Mouse (Mus musculus): ENCODE data around the gene Ss18l1. TPM values are rescaled to one million over a fixed set of nuclear protein-coding genes. Genes with fewer than 3 reads are reported as not detected.
A peak's percentile ranks its signal among the peaks of the same experiment; 100 is the strongest.

Gene Ss18l1
- polyA plus RNA-seq, 1 experiment from 2014 or later = 0.77 TPM

- Histone ChIP-seq H3K4me1 (replicated peaks) (peaks cover 17% of the 10 kb centered on the region), H3K9me3 (replicated peaks) (no peaks in the 10 kb centered on the region), H3K27me3 (no peaks in the 10 kb centered on the region), H3K27ac (0 out of 2 replicates have a peak overlapping the region, but pooled peaks have one; percentile 63), H3K36me3 (peaks cover 16% of the 10 kb centered on the region; the same call in 1 of the 2 replicates), H3K9ac (peak overlapping the region; percentile 82), H3K4me3 (replicated peaks) (peak overlapping the region; percentile 79), H3K4me2 (peak overlapping the region; percentile 89)
- ATAC-seq (ENCODE audit: low read depth) (peak; percentile 57), DNase-seq (no peak)
- WGBS (ENCODE audit: insufficient replicate concordance) = 26% methylated on average over 20 of the region's 20 CpGs
These were observed 27.6 kb downstream of the Ss18l1 start for GRCm38 (mm10) chr2:180069770-180070480.

DNA sequence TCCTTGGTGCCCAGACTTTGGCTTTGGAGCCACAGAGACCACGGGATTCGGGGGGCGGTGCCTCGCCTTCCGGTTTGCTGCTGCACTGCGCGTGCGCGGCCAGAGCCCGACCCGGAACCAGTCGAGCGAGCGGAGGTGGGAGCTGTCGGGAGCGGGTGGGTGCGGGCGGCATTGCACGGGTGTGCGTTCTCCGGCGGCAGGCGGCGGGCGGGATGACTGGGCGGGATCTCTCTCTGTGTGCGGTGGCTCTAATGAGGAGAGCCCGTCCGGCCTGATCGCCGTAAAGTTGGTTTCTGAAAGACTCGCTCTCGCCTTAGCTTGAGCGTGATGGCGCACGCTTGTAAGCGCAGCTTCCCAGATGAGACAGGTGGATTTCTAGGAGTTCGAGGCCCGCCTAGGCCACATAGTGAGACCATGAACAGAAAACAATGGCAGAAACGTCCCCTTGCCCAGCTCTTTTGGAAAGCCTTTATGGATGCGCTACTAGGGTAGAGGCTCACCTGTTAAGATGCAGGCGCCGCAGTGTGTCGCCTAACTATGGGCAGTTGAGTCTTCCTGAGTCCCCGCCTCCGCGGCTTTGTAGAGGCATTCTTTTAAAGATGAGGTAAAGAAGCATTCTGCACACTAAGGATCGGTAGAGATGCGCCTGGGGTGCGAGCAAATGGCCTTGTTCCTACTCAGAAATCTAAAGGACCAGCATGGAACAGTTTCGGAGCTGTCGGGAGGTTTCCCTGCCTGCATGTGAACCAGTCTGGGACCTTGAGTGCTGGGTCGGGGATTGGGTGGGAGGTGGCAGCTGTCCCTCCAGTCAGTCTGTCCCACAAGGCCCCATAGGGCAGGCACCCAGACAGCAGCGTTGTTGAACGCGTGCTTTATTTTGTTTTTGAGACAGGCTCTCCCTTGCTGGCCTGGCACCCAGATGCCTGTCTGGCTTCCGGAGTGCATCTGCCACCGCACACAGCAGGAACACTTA, 28.5 kb downstream of the Ss18l1 start, which contains the start of gene Mtg2:
TSS of gene Mtg2 (plus strand) at position 108 of the 973 bp plus-strand sequence.
- peaks cover 16% of the 10 kb centered on the region; the same call in 1 of the 2 replicates for H3K36me3 ChIP-seq
- H3K4me3 ChIP-seq (replicated peaks) = peak within 1 kb of the TSS; percentile 79
- no peaks in the 10 kb centered on the region for H3K27me3 ChIP-seq
- no peaks in the 10 kb centered on the region for H3K9me3 ChIP-seq (replicated peaks)
- peaks cover 17% of the 10 kb centered on the region for H3K4me1 ChIP-seq (replicated peaks)
- DNase-seq = peak; percentile 91
- H3K9ac ChIP-seq = peak within 1 kb of the TSS; percentile 82
- 5% methylated on average over 58 of the region's 58 CpGs for WGBS (ENCODE audit: insufficient replicate concordance)
- peak within 1 kb of the TSS; percentile 63; the same call in 1 of the 2 replicates for H3K27ac ChIP-seq
- peak; percentile 96 for ATAC-seq (ENCODE audit: low read depth)
- H3K4me2 ChIP-seq = peak within 1 kb of the TSS; percentile 89

DNA sequence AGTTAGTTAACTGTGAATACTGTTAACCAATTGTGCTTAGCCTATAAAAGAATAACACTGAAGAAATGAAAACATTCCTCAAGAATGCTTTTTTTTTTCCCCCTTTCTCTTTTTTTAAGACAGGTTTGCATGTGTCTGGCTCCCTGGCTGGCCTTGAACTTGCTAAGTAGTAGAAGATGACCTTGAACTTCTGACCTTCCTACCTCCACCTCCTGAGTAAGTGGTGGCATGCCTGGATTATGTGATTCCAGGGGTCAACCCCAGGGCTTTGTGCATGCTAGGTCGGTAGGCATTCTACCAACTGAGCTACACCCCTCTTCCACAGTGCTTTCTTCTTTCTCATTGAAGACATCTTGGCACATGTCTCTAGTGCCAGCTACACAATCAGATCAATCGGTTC, 29.4 kb downstream of the Ss18l1 start:
- Histone ChIP-seq H3K4me3 (replicated peaks) (peak overlapping the region; percentile 79; the same call in 1 of the 2 replicates), H3K9ac (peak overlapping the region; percentile 82; the same call in 1 of the 2 replicates), H3K4me1 (replicated peaks) (peaks cover 17% of the 10 kb centered on the region), H3K27me3 (no peaks in the 10 kb centered on the region), H3K27ac (no peak overlapping the region), H3K4me2 (no peak overlapping the region), H3K9me3 (replicated peaks) (no peaks in the 10 kb centered on the region), H3K36me3 (peaks cover 16% of the 10 kb centered on the region; the same call in 1 of the 2 replicates)
- WGBS (ENCODE audit: insufficient replicate concordance) = 88% methylated on average over 2 of the region's 2 CpGs
- no peak for ATAC-seq (ENCODE audit: low read depth)
- DNase-seq = no peak

DNA sequence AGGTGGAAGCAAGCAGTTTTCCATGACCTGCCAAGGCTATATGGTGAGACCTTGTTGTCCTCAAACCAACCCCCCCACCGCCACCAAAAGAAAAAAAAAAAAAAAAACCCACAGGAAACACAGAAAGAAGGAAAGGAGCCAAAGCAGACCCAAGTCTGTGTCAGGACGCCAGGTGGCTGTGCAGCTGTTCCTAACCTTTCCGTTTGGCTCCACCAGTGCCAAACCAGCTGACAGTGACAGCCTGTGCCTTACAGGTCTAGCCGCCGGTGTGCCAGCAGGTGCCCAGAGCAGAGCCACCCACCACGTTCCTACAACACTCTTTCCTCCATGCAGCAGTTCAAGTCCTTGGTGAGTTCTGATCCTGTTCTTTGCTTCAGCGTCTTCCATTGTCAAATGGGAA, 30.6 kb downstream of the Ss18l1 start:
- no peak overlapping the region for H3K9ac ChIP-seq
- no peak for DNase-seq
- peaks cover 17% of the 10 kb centered on the region for H3K4me1 ChIP-seq (replicated peaks)
- H3K27ac ChIP-seq = no peak overlapping the region
- H3K27me3 ChIP-seq = no peaks in the 10 kb centered on the region
- WGBS (ENCODE audit: insufficient replicate concordance) = 84% methylated on average over 7 of the region's 7 CpGs
- H3K4me2 ChIP-seq = no peak overlapping the region
- peaks cover 20% of the 10 kb centered on the region for H3K36me3 ChIP-seq
- no peak for ATAC-seq (ENCODE audit: low read depth)
- no peak overlapping the region for H3K4me3 ChIP-seq (replicated peaks)
- no peaks in the 10 kb centered on the region for H3K9me3 ChIP-seq (replicated peaks)

- Histone ChIP-seq H3K4me2 (no peak overlapping the region), H3K9ac (no peak overlapping the region), H3K27ac (no peak overlapping the region), H3K4me3 (replicated peaks) (no peak overlapping the region), H3K36me3 (peaks cover 24% of the 10 kb centered on the region), H3K4me1 (replicated peaks) (no peaks in the 10 kb centered on the region), H3K27me3 (no peaks in the 10 kb centered on the region), H3K9me3 (replicated peaks) (no peaks in the 10 kb centered on the region)
- ATAC-seq (ENCODE audit: low read depth) = no peak
- 73% methylated on average over 3 of the region's 3 CpGs for WGBS (ENCODE audit: insufficient replicate concordance)
- DNase-seq = no peak
These were observed 35.3 kb downstream of the Ss18l1 start for GRCm38 (mm10) chr2:180077622-180078021.

DNA sequence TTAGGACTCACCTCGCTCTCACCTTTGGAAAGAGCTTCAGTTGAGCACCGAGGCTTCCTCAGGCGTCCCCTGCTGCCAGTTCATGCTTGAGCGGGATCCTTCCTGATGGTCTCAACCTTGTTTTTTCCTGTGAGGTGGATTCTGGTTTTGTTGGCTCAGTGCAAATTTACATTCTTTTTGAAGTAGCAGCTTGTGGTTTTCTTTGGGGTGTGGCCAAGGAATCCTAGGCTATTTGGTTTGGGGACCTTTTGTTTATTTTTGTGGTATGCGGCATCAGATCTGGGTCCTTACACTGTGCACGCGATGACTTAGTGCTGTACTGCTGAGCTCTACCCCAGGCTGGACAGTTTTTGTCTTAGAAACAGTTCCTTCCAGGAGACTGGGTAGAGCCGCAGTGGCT, 38.4 kb downstream of the Ss18l1 start:
- H3K4me1 ChIP-seq (replicated peaks) = no peaks in the 10 kb centered on the region
- 80% methylated on average over 8 of the region's 8 CpGs for WGBS (ENCODE audit: insufficient replicate concordance)
- peaks cover 32% of the 10 kb centered on the region for H3K36me3 ChIP-seq
- no peaks in the 10 kb centered on the region for H3K9me3 ChIP-seq (replicated peaks)
- DNase-seq (no peak), ATAC-seq (ENCODE audit: low read depth) (no peak)
- H3K9ac ChIP-seq = no peak overlapping the region
- no peak overlapping the region for H3K27ac ChIP-seq
- no peaks in the 10 kb centered on the region for H3K27me3 ChIP-seq
- no peak overlapping the region for H3K4me2 ChIP-seq
- H3K4me3 ChIP-seq (replicated peaks) = no peak overlapping the region

- ATAC-seq (ENCODE audit: low read depth) = no peak
- Histone ChIP-seq H3K9me3 (replicated peaks) (no peaks in the 10 kb centered on the region), H3K9ac (no peak overlapping the region), H3K4me3 (replicated peaks) (no peak overlapping the region), H3K27ac (no peak overlapping the region), H3K4me1 (replicated peaks) (no peaks in the 10 kb centered on the region), H3K27me3 (no peaks in the 10 kb centered on the region), H3K4me2 (no peak overlapping the region), H3K36me3 (peaks cover 28% of the 10 kb centered on the region; the same call in 1 of the 2 replicates)
- DNase-seq = no peak
- WGBS (ENCODE audit: insufficient replicate concordance) = 73% methylated on average over 10 of the region's 10 CpGs
These were observed 40.8 kb downstream of the Ss18l1 start for GRCm38 (mm10) chr2:180083063-180083462.

- Histone ChIP-seq H3K36me3 (peaks cover 20% of the 10 kb centered on the region; the same call in 1 of the 2 replicates), H3K9ac (no peak overlapping the region), H3K9me3 (replicated peaks) (no peaks in the 10 kb centered on the region), H3K4me3 (replicated peaks) (no peak overlapping the region), H3K4me2 (no peak overlapping the region), H3K27ac (no peak overlapping the region), H3K27me3 (0 out of 2 replicates have a peak, but pooled peaks cover 5% of the 10 kb centered on the region), H3K4me1 (replicated peaks) (no peaks in the 10 kb centered on the region)
- DNase-seq (no peak), ATAC-seq (ENCODE audit: low read depth) (no peak)
- WGBS (ENCODE audit: insufficient replicate concordance) = 62% methylated on average over 3 of the region's 3 CpGs
These were observed 42.3 kb downstream of the Ss18l1 start for GRCm38 (mm10) chr2:180084565-180084964.

- no peak for DNase-seq
These were observed 43.8 kb downstream of the Ss18l1 start for GRCm38 (mm10) chr2:180085926-180086636.

DNA sequence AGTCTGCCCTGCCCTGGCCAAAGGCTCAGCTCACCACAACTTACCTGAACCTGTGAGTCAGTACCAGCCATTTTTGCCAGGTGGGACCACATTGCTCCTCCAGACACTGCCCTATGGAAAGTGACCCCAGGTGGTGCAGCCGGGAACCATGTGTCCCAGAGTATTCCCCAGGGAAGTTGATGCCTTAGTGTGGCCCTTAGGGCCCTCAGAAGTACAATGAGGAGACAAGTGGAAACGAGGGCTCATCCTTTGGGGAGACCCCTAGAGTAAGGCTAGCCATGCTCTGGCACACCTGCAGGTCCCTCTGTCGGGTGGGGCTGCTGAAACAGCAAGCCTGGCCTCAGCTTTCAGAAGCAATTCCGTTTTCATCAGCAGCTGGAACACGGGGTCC, 44.3 kb downstream of the Ss18l1 start:
- H3K9ac ChIP-seq = no peak overlapping the region
- WGBS (ENCODE audit: insufficient replicate concordance) = 77% methylated on average over 5 of the region's 5 CpGs

More at GRCm38 (mm10) chr2:180085926-180086636, 43.8 kb downstream of the Ss18l1 start:
- no peak for ATAC-seq (ENCODE audit: low read depth)
- H3K27me3 ChIP-seq = peaks cover 15% of the 10 kb centered on the region; the same call in 1 of the 2 replicates
- WGBS (ENCODE audit: insufficient replicate concordance) = 74% methylated on average over 16 of the region's 16 CpGs
- H3K36me3 ChIP-seq = peaks cover 20% of the 10 kb centered on the region; the same call in 1 of the 2 replicates
- no peak overlapping the region for H3K9ac ChIP-seq
- H3K4me3 ChIP-seq (replicated peaks) = no peak overlapping the region
- no peak overlapping the region for H3K4me2 ChIP-seq
- no peak overlapping the region for H3K27ac ChIP-seq
- H3K4me1 ChIP-seq (replicated peaks) = no peaks in the 10 kb centered on the region
- no peaks in the 10 kb centered on the region for H3K9me3 ChIP-seq (replicated peaks)

More for the DNA sequence above, 44.3 kb downstream of the Ss18l1 start:
- no peak overlapping the region for H3K4me3 ChIP-seq (replicated peaks)
- peaks cover 20% of the 10 kb centered on the region; the same call in 1 of the 2 replicates for H3K36me3 ChIP-seq
- DNase-seq = no peak
- H3K4me2 ChIP-seq = no peak overlapping the region
- no peaks in the 10 kb centered on the region for H3K9me3 ChIP-seq (replicated peaks)
- no peak overlapping the region for H3K27ac ChIP-seq
- ATAC-seq (ENCODE audit: low read depth) = no peak
- peaks cover 15% of the 10 kb centered on the region; the same call in 1 of the 2 replicates for H3K27me3 ChIP-seq
- H3K4me1 ChIP-seq (replicated peaks) = no peaks in the 10 kb centered on the region
